Mouse (Mus musculus) colon, adult 2 months (tissue): ENCODE measurements around the gene 4933402N22Rik. TPM values are rescaled to one million over a fixed set of nuclear protein-coding genes. Genes with fewer than 3 reads are reported as not detected.

ENCODE experiments used
- polyA plus RNA-seq: library from polyadenylated mRNA; depleted of rRNA; stranded (reverse); fragments of >200 nt; gene quantifications from 2 replicates; pipeline ENCODE4 v1.2.3, GENCODE M21; 2012; rRNA removed

4933402N22Rik gene
- not detected in 2 replicates for polyA plus RNA-seq

DNA sequence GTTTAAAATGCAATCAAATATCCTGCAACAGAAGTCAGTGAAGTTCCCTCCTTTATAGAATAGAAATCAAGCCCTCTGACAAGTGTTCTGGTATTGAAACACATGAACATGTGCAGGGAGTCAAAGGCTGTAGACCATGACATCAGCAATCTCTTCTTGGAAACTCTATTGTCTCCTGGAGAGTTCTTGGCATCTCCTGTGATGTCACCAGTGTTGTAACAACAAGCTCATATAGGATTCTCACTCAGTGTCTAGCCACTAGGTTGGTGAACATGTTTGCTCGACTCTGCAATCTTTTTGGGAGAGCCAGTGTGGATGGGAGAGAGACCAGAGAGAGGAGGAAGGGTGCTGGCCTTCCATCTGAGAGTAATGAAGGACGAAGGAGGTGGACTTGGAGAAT lies at the start of gene 4933402N22Rik:
4933402N22Rik (plus strand) TSS at position 301 of the 400 bp plus-strand sequence.

Other genes starting within 250 kb of the 4933402N22Rik start
- gene Gm8922, start 236.1 kb upstream of the 4933402N22Rik start, polyA plus RNA-seq = not detected in 2 replicates
- not detected in 2 replicates for gene Gm8926, start 147.5 kb upstream of the 4933402N22Rik start, polyA plus RNA-seq
- not detected in 2 replicates for gene Gm6465, start 72.5 kb upstream of the 4933402N22Rik start, polyA plus RNA-seq